Mouse (Mus musculus) ES-Bruce4 (cell line): ENCODE measurements around the gene Kcns1.

Experiments
- CTCF ChIP-seq: IDR thresholded peaks from one replicate; pipeline ENCODE4 v1.8.1; 2011; ENCODE audit warnings: low read depth, low read length
- EP300 ChIP-seq: IDR thresholded peaks from 2 replicates; pipeline ENCODE4 v1.6.1; 2011; ENCODE audit warnings: low read depth, low read length; ENCODE audit not compliant: insufficient read depth
- POLR2A ChIP-seq: IDR thresholded peaks from one replicate; pipeline ENCODE4 v1.8.1; 2011; ENCODE audit warnings: low read length; ENCODE audit not compliant: insufficient read depth

DNA sequence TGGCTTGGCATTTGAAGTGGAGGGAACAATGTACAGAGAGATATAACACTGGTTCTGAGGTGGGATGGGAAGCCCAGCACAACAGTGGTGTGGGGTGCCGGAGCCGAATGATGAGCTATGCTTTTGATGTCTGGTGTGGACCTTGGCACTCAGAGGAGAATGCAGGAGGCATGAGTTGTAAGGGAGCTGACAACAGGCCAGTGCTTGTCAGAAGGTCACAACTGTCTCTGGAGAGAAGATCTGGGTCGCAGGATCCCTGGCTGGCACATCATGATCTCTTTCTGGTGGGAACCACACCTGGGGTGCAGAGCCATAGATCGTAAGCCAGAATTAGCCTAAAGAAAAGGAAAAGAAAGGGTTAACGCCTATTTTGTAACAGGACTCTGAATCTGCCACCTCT is 6.9 kb upstream of the Kcns1 start:
- TF ChIP-seq CTCF (no peak), EP300 (no peak), POLR2A (no peak)
